Mouse (Mus musculus): Measurements from ENCODE around the gene Rptor. TPM values are rescaled to one million over a fixed set of nuclear protein-coding genes. Genes with fewer than 3 reads are reported as not detected.

Gene Rptor
- polyA plus RNA-seq, 1 experiment from 2014 or later = 12.2 TPM

- H3K9me3 ChIP-seq (replicated peaks) = no peaks in the 10 kb centered on the region
- no peak for ATAC-seq (ENCODE audit: insufficient number of reproducible peaks, low FRiP score, low TSS enrichment, low read depth)
Measured at GRCm38 (mm10) chr11:119788488-119788887, 185.8 kb downstream of the Rptor start.

GRCm38 (mm10) chr11:119788919-119789713 lies 186.4 kb downstream of the Rptor start:
- Histone ChIP-seq H3K27me3 (no peaks in the 10 kb centered on the region), H3K27ac (replicated peaks) (no peak overlapping the region), H3K9me3 (replicated peaks) (no peaks in the 10 kb centered on the region), H3K4me2 (replicated peaks) (no peak overlapping the region), H3K9ac (no peak overlapping the region), H3K4me3 (replicated peaks) (no peak overlapping the region), H3K36me3 (no peaks in the 10 kb centered on the region), H3K4me1 (peaks cover 10% of the 10 kb centered on the region; the same call in 1 of the 2 replicates)
- no peak for ATAC-seq (ENCODE audit: insufficient number of reproducible peaks, low FRiP score, low TSS enrichment, low read depth)
- 65% methylated on average over 3 of the region's 3 CpGs for WGBS

More at GRCm38 (mm10) chr11:119788488-119788887, 185.8 kb downstream of the Rptor start:
- 71% methylated on average over 7 of the region's 7 CpGs for WGBS
- no peaks in the 10 kb centered on the region for H3K27me3 ChIP-seq
- no peak overlapping the region for H3K27ac ChIP-seq (replicated peaks)
- H3K36me3 ChIP-seq = no peaks in the 10 kb centered on the region
- peaks cover 10% of the 10 kb centered on the region; the same call in 1 of the 2 replicates for H3K4me1 ChIP-seq
- no peak overlapping the region for H3K4me2 ChIP-seq (replicated peaks)
- no peak overlapping the region for H3K9ac ChIP-seq
- H3K4me3 ChIP-seq (replicated peaks) = no peak overlapping the region

- H3K9me3 ChIP-seq (replicated peaks) = no peaks in the 10 kb centered on the region
- H3K27me3 ChIP-seq = no peaks in the 10 kb centered on the region
- no peak overlapping the region for H3K9ac ChIP-seq
- H3K36me3 ChIP-seq = no peaks in the 10 kb centered on the region
- 81% methylated on average over 10 of the region's 10 CpGs for WGBS
- H3K27ac ChIP-seq (replicated peaks) = no peak overlapping the region
- H3K4me1 ChIP-seq = peaks cover 33% of the 10 kb centered on the region
- H3K4me2 ChIP-seq (replicated peaks) = no peak overlapping the region
- no peak overlapping the region for H3K4me3 ChIP-seq (replicated peaks)
- no peak for ATAC-seq (ENCODE audit: insufficient number of reproducible peaks, low FRiP score, low TSS enrichment, low read depth)
Measured at GRCm38 (mm10) chr11:119791923-119792564, 189.3 kb downstream of the Rptor start.

- H3K9ac ChIP-seq = no peak overlapping the region
- no peaks in the 10 kb centered on the region for H3K9me3 ChIP-seq (replicated peaks)
- H3K36me3 ChIP-seq = 0 out of 2 replicates have a peak, but pooled peaks cover 2% of the 10 kb centered on the region
- H3K27ac ChIP-seq (replicated peaks) = no peak overlapping the region
- peaks cover 30% of the 10 kb centered on the region for H3K4me1 ChIP-seq
- H3K4me3 ChIP-seq (replicated peaks) = no peak overlapping the region
- H3K4me2 ChIP-seq (replicated peaks) = no peak overlapping the region
- WGBS = 60% methylated on average over 6 of the region's 6 CpGs
- H3K27me3 ChIP-seq = no peaks in the 10 kb centered on the region
- no peak for ATAC-seq (ENCODE audit: insufficient number of reproducible peaks, low FRiP score, low TSS enrichment, low read depth)
Measured at GRCm38 (mm10) chr11:119793378-119793777, 190.7 kb downstream of the Rptor start.

GRCm38 (mm10) chr11:119794020-119794419 lies 191.3 kb downstream of the Rptor start:
- ATAC-seq (ENCODE audit: insufficient number of reproducible peaks, low FRiP score, low TSS enrichment, low read depth) = no peak
- H3K4me3 ChIP-seq (replicated peaks) = no peak overlapping the region
- H3K27ac ChIP-seq (replicated peaks) = no peak overlapping the region
- 0 out of 2 replicates have a peak, but pooled peaks cover 3% of the 10 kb centered on the region for H3K36me3 ChIP-seq
- H3K27me3 ChIP-seq = no peaks in the 10 kb centered on the region
- no peaks in the 10 kb centered on the region for H3K9me3 ChIP-seq (replicated peaks)
- 93% methylated on average over 1 of the region's 1 CpGs for WGBS
- peaks cover 36% of the 10 kb centered on the region for H3K4me1 ChIP-seq
- no peak overlapping the region for H3K4me2 ChIP-seq (replicated peaks)
- H3K9ac ChIP-seq = no peak overlapping the region

GRCm38 (mm10) chr11:119794671-119795070 lies 192.0 kb downstream of the Rptor start:
- Histone ChIP-seq H3K9me3 (replicated peaks) (no peaks in the 10 kb centered on the region), H3K4me1 (peaks cover 36% of the 10 kb centered on the region), H3K4me2 (replicated peaks) (no peak overlapping the region), H3K27ac (replicated peaks) (no peak overlapping the region), H3K4me3 (replicated peaks) (no peak overlapping the region), H3K27me3 (no peaks in the 10 kb centered on the region), H3K9ac (no peak overlapping the region), H3K36me3 (0 out of 2 replicates have a peak, but pooled peaks cover 3% of the 10 kb centered on the region)
- WGBS = 62% methylated on average over 6 of the region's 6 CpGs
- no peak for ATAC-seq (ENCODE audit: insufficient number of reproducible peaks, low FRiP score, low TSS enrichment, low read depth)

- ATAC-seq (ENCODE audit: insufficient number of reproducible peaks, low FRiP score, low TSS enrichment, low read depth) = no peak
- 17% methylated on average over 7 of the region's 7 CpGs for WGBS
- H3K27ac ChIP-seq (replicated peaks) = no peak overlapping the region
Measured at GRCm38 (mm10) chr11:119796406-119796805, 193.7 kb downstream of the Rptor start.

GRCm38 (mm10) chr11:119796846-119797245 lies 194.1 kb downstream of the Rptor start:
- ATAC-seq (ENCODE audit: insufficient number of reproducible peaks, low FRiP score, low TSS enrichment, low read depth) = no peak
- WGBS = 63% methylated on average over 7 of the region's 7 CpGs
- Histone ChIP-seq H3K4me2 (replicated peaks) (no peak overlapping the region), H3K36me3 (0 out of 2 replicates have a peak, but pooled peaks cover 3% of the 10 kb centered on the region), H3K4me1 (peaks cover 36% of the 10 kb centered on the region), H3K9ac (no peak overlapping the region), H3K27ac (replicated peaks) (no peak overlapping the region), H3K9me3 (replicated peaks) (no peaks in the 10 kb centered on the region), H3K4me3 (replicated peaks) (no peak overlapping the region), H3K27me3 (no peaks in the 10 kb centered on the region)

More at GRCm38 (mm10) chr11:119796406-119796805, 193.7 kb downstream of the Rptor start:
- H3K4me1 ChIP-seq = peaks cover 36% of the 10 kb centered on the region
- H3K9ac ChIP-seq = no peak overlapping the region
- no peaks in the 10 kb centered on the region for H3K9me3 ChIP-seq (replicated peaks)
- no peaks in the 10 kb centered on the region for H3K27me3 ChIP-seq
- no peak overlapping the region for H3K4me3 ChIP-seq (replicated peaks)
- H3K36me3 ChIP-seq = 0 out of 2 replicates have a peak, but pooled peaks cover 3% of the 10 kb centered on the region
- H3K4me2 ChIP-seq (replicated peaks) = no peak overlapping the region

GRCm38 (mm10) chr11:119799536-119799935 lies 196.8 kb downstream of the Rptor start:
- Histone ChIP-seq H3K9me3 (replicated peaks) (no peaks in the 10 kb centered on the region), H3K36me3 (peaks cover 3% of the 10 kb centered on the region; the same call in 1 of the 2 replicates), H3K4me1 (peaks cover 36% of the 10 kb centered on the region), H3K9ac (no peak overlapping the region), H3K27ac (replicated peaks) (no peak overlapping the region), H3K27me3 (no peaks in the 10 kb centered on the region), H3K4me2 (replicated peaks) (no peak overlapping the region), H3K4me3 (replicated peaks) (no peak overlapping the region)
- WGBS = 35% methylated on average over 2 of the region's 2 CpGs
- ATAC-seq (ENCODE audit: insufficient number of reproducible peaks, low FRiP score, low TSS enrichment, low read depth) = no peak

GRCm38 (mm10) chr11:119801855-119802254 lies 199.2 kb downstream of the Rptor start:
- no peak overlapping the region for H3K4me2 ChIP-seq (replicated peaks)
- H3K27me3 ChIP-seq = no peaks in the 10 kb centered on the region
- no peaks in the 10 kb centered on the region for H3K9me3 ChIP-seq (replicated peaks)
- H3K4me1 ChIP-seq = peaks cover 15% of the 10 kb centered on the region
- 56% methylated on average over 1 of the region's 1 CpGs for WGBS
- no peak overlapping the region for H3K27ac ChIP-seq (replicated peaks)
- ATAC-seq (ENCODE audit: insufficient number of reproducible peaks, low FRiP score, low TSS enrichment, low read depth) = no peak
- H3K36me3 ChIP-seq = peaks cover 3% of the 10 kb centered on the region; the same call in 1 of the 2 replicates
- no peak overlapping the region for H3K4me3 ChIP-seq (replicated peaks)
- H3K9ac ChIP-seq = no peak overlapping the region

- Histone ChIP-seq H3K36me3 (peaks cover 3% of the 10 kb centered on the region; the same call in 1 of the 2 replicates), H3K4me2 (replicated peaks) (no peak overlapping the region), H3K9ac (no peak overlapping the region), H3K4me1 (peaks cover 18% of the 10 kb centered on the region; the same call in 1 of the 2 replicates), H3K27me3 (no peaks in the 10 kb centered on the region), H3K9me3 (replicated peaks) (no peaks in the 10 kb centered on the region), H3K27ac (replicated peaks) (no peak overlapping the region), H3K4me3 (replicated peaks) (no peak overlapping the region)
- WGBS = 70% methylated on average over 7 of the region's 7 CpGs
- no peak for ATAC-seq (ENCODE audit: insufficient number of reproducible peaks, low FRiP score, low TSS enrichment, low read depth)
Measured at GRCm38 (mm10) chr11:119802947-119803346, 200.2 kb downstream of the Rptor start.

Measured in embryonic facial prominence, embryonic 15.5 days (tissue).